Mouse (Mus musculus) adrenal gland, adult 2 months (tissue): Measurements from ENCODE around the gene Ascl5. TPM values are rescaled to one million over a fixed set of nuclear protein-coding genes. Genes with fewer than 3 reads are reported as not detected.

ENCODE experiments used
- DNase-seq: peaks from one replicate; pipeline ENCODE4 v3.0.0; 2021
- polyA plus RNA-seq: library from polyadenylated mRNA; depleted of rRNA; stranded (reverse); fragments of >200 nt; gene quantifications from 2 replicates; pipeline ENCODE4 v1.2.3, GENCODE M21; 2012; rRNA removed
- total RNA-seq, 2 experiments: library from RNA; stranded (reverse); gene quantifications; 2 replicates each; pipeline ENCODE4 v1.2.3; 2021

Ascl5 gene
- total and polyA plus RNA-seq, 3 experiments = not detected

DNA sequence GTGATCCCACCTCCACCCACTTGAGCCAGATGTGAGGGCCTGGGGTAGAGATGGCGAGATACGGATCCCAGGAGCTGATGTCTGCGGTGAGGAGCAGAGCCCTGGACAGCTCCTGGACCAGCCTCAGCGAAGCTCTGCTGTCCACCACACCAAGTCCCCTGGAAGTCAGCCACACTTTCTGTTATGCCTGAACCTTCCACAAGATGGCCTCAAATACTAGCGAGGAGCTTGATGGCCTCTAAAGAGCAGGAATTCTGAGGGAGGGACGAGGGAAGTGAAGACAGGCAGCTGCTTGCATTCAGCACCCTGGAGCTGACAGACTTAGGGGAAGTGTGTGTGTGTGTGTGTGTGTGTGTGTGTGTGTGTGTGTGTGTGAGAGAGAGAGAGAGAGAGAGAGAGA, 861 bp downstream of the Ascl5 start:
- peak; percentile 79 for DNase-seq

DNA sequence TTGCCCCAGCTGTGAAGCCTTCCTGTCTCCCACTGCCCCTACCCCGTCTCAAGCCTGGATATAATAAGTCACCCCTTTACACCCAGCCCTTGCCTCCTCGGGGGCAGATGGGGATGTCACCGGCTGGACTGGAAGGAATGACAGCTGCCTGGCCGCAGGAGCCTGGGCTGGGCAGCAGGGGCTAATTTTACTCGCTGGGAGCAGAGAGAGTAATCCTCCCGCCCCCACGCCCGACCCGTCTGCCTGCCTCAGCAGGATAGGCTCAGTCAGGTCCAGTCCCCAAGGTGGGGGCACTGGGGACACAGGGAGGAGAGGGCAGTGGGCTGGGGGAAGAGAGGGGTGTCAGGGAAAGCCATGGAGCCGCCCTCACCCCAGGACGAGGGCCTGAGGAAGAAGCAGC, 1.9 kb downstream of the Ascl5 start, which contains the start of gene Cacna1s:
TSS of gene Cacna1s (plus strand) at position 204 of the 400 bp plus-strand sequence.
- no peak for DNase-seq

- DNase-seq = no peak
Measured at GRCm38 (mm10) chr1:136055771-136056170, 5.2 kb downstream of the Ascl5 start.

GRCm38 (mm10) chr1:136058594-136058993, 8.0 kb downstream of the Ascl5 start:
- no peak for DNase-seq

- DNase-seq = peak; percentile 56
Measured at GRCm38 (mm10) chr1:136061041-136061789, 10.6 kb downstream of the Ascl5 start.

DNA sequence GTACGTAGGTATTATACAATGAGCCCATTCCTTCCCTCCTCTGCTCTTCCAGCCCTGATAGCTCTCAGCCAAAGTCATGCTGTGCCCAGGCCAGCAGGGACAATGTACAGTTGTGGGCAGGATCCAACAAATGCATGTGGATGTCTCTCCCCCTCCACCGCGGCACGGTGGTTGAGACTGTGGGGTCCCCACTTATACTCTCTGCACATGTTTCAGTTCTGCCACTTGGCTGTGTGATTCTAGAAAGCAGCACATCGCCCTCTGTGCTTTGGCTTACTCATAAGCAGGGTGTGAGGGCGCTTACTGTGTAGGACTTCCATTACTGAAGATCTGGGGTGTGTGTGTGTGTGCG, 11.2 kb downstream of the Ascl5 start:
- no peak for DNase-seq

GRCm38 (mm10) chr1:136063991-136064390, 13.4 kb downstream of the Ascl5 start:
- DNase-seq = no peak

GRCm38 (mm10) chr1:136066621-136067020, 16.0 kb downstream of the Ascl5 start:
- DNase-seq = no peak

DNA sequence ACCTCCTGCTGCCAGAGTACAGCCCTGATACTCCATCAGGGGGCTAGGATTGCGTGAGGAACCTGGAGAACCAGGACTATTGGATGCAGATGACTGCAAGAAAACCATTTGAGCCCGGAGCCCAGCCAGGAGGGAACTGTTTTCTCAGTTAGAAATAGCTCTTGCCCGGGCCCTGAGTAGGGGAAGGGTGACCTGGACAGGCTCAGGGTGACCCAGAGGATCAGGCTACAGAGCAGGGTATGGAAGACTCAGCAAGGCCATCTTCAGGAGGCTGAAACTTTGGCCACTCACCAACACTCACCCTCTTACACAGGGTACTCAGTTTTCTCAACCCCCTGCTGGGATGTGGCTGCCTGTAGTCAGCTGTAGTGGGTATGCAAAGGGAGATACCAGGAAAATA, 17.0 kb downstream of the Ascl5 start:
- no peak for DNase-seq

GRCm38 (mm10) chr1:136076086-136076485, 25.5 kb downstream of the Ascl5 start:
- peak; percentile 53 for DNase-seq

GRCm38 (mm10) chr1:136077656-136078055, 27.1 kb downstream of the Ascl5 start:
- no peak for DNase-seq

DNA sequence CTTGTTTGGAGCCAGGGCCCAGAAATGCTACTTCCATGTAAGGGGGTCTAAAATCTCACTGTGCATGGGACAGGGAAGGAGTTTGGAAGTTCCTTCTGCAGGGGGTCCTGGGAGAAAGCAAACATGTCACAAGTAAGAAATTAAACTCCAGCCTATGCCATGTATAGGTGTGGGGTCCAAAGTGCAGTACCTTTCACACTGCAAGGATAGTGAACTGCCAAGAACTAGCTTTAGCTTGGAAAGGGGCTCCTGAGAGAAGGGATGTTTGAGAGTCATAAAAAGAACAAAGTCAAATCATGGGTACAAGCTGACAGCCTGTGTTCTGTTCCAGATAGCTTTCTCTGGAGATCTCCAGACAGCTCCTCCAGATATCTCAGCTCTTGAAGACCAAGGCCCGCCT, 30.6 kb downstream of the Ascl5 start:
- no peak for DNase-seq

DNA sequence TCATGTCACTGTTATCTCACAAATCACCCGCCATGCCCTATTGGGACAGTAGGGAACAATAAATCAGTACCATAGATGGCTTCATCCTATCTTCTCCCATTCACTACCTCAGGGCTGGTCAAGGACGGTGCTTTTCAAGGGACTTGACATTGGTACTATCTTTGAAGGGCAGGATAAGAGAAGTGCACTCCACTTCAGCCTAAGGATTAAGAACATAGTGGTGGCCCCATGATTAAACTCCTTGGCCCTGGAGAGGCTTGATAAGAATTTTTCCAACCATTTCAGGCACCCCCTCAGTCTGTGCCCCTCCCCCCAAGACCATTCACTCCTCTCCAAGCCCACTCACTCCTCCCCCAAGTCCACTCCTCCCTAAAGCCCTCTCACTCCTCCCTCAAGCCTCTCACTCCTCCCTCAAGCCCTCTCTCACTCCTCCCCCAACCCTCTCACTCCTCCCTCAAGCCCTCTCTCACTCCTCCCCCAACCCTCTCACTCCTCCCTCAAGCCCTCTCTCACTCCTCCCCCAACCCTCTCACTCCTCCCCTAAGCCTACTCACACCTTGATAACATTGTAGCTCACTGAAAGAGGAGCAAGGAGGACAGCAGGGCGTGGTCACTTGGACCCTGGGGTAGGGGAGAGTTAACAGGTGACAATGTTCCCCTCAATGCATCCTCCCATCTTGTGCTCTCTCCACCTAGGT, 35.5 kb downstream of the Ascl5 start:
- DNase-seq = peak; percentile 12

DNA sequence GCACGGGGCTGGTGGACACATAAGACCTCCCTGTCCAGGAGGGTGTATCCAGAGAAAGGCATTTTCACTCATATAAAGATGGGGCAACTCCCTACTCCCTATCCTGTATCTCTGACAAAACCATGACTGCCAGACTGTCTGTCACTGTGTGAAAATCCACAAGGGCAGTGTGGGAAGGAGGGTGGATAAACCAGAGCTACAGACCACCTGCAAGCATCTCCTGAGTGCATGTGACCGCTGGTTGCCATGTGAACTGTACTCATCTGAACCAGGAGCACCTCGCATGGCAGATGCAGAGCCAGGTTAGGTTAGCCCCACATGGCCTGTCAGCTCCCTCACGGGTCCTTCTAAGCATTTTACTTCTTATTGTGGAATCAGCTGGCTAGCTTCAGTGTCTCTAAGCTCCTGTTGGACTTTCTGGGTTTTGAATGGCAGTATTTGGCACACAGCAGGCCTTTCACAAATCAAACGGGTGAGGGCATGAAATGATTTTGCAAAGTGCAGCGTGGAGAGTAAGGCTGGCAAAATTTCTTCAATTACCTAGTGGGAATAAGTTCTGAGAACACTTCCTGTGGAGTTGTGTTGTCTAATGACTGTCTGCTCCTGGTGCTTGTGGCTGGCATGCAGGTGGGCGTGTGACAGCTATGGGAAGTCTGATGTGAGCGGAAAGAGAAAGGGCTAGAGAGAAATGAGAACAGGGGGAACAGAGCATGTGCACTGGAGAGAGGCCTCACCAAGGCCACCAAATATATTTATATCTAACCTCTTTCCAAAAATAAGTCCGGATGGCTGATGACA, 39.0 kb downstream of the Ascl5 start:
- peak; percentile 15 for DNase-seq

DNA sequence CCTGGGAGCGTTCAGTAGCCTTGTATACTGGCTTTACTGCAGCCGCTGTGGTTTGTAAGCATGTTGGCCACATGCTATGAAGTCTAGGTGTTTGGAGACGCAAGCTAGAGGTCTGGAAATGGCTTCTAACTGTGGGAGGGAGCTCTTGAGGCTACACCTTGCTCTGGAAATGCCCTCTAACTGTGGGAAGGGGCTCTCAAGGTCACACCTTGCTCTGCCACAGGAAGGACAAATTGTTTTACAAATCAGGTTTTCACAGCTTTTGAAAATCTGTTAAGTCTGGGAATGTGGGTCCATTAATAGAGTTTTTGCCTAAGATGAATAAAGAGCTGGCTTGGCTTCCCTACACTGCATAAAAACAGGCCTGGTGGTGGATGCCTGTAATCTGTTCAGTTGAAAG, 43.1 kb downstream of the Ascl5 start:
- no peak for DNase-seq

- no peak for DNase-seq
Measured at GRCm38 (mm10) chr1:136094807-136095206, 44.2 kb downstream of the Ascl5 start.

Other genes starting within 250 kb of the Ascl5 start
- under 1 TPM; 0.14 to 0.17 TPM for gene Lad1, start 232.2 kb upstream of the Ascl5 start, total RNA-seq
- gene Lad1, start 232.2 kb upstream of the Ascl5 start, polyA plus RNA-seq = 0.38 and 0.40 TPM in 2 replicates
- 1 to 10 TPM; 3.1 to 5.7 TPM for gene Tnnt2, start 214.4 kb upstream of the Ascl5 start, total RNA-seq
- 0.66 and 1.00 TPM in 2 replicates for gene Tnnt2, start 214.4 kb upstream of the Ascl5 start, polyA plus RNA-seq
- not detected for gene Pkp1, start 131.6 kb upstream of the Ascl5 start, total RNA-seq
- gene Pkp1, start 131.6 kb upstream of the Ascl5 start, polyA plus RNA-seq = 0.03 TPM in 1 of 2 replicates, not detected in the other
- gene Igfn1, start 44.5 kb upstream of the Ascl5 start, total RNA-seq = under 1 TPM in 1 of 2 experiments, not detected in 1; 0.17 TPM
- gene Igfn1, start 44.5 kb upstream of the Ascl5 start, polyA plus RNA-seq = 0.16 and 0.17 TPM in 2 replicates
- gene Tmem9, start 42.7 kb upstream of the Ascl5 start, total RNA-seq = 10 to 100 TPM; 39.5 to 46.4 TPM
- 102 and 112 TPM in 2 replicates for gene Tmem9, start 42.7 kb upstream of the Ascl5 start, polyA plus RNA-seq
- gene Cacna1s, start 1.9 kb downstream of the Ascl5 start, total RNA-seq = 1 to 10 TPM in 1 of 2 experiments, under 1 TPM in 1; 0.17 to 1.2 TPM
- gene Cacna1s, start 1.9 kb downstream of the Ascl5 start, polyA plus RNA-seq = 0.15 and 0.40 TPM in 2 replicates
- 1 to 10 TPM; 2.2 to 5.1 TPM for gene Kif21b, start 80.6 kb downstream of the Ascl5 start, total RNA-seq
- gene Kif21b, start 80.6 kb downstream of the Ascl5 start, polyA plus RNA-seq = 4.5 and 6.5 TPM in 2 replicates
- not detected for gene Mroh3, start 162.0 kb downstream of the Ascl5 start, total RNA-seq
- gene Mroh3, start 162.0 kb downstream of the Ascl5 start, polyA plus RNA-seq = not detected in 2 replicates
- gene Inava, start 183.5 kb downstream of the Ascl5 start, total RNA-seq = under 1 TPM in 1 of 2 experiments, not detected in 1; 0.24 TPM
- 0.19 and 0.33 TPM in 2 replicates for gene Inava, start 183.5 kb downstream of the Ascl5 start, polyA plus RNA-seq
- not detected for gene Gpr25, start 210.1 kb downstream of the Ascl5 start, total RNA-seq
- gene Gpr25, start 210.1 kb downstream of the Ascl5 start, polyA plus RNA-seq = 0.36 TPM in 1 of 2 replicates, not detected in the other